Mouse (Mus musculus): ENCODE measurements around the gene Angel2. TPM values are rescaled to one million over a fixed set of nuclear protein-coding genes. Genes with fewer than 3 reads are reported as not detected.
A peak's percentile ranks its signal among the peaks of the same experiment; 100 is the strongest.

The Angel2 gene
- polyA plus RNA-seq, 1 experiment: 41.7 TPM

DNA sequence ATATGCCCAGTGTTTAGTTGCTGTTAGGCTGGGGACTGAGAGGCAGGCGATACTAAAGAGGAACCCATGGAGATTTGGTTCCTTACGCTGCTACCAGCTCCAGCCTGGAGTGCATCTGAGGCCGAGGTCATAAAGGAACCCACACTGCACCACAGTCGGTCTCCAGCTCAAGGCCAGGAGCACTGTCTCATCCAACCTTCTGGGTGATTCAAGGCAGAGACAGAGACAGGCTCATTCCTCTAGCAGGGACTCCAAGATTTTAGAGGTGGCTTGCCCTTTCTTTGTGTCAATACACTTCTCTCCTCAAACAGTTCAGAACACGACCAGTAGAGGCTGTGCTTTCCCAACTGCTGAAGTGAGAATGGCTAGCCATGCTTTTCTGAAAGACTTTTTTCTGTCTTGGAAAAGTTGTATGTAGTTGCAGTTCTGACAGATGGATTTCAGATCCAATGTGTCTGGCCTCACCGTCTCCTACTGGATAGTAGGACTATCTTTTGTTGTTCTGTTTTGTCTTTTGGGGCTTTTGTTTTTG lies 71.5 kb downstream of the Angel2 start:
- peak overlapping the region; percentile 90 for H3K27ac ChIP-seq (ENCODE audit: insufficient read depth, low read depth, low read length)
- H3K4me3 ChIP-seq (ENCODE audit: insufficient read depth, low read length): no peak overlapping the region
- no peak for TF ChIP-seq CTCF (IDR thresholded peaks at IDR 0.05; ENCODE audit: low read depth, low read length)
- no peak for TF ChIP-seq POLR2A (IDR thresholded peaks at IDR 0.05; ENCODE audit: borderline replicate concordance, low read depth, low read length)
- H3K4me1 ChIP-seq (ENCODE audit: control insufficient read depth, insufficient read depth, low read length): peaks cover 26% of the 10 kb centered on the region

Other genes starting within 250 kb of the Angel2 start
- gene Rps6kc1, start 13.3 kb upstream of the Angel2 start, polyA plus RNA-seq (2012; ENCODE audit: insufficient read depth, insufficient read length, missing spikeins): 16.6 and 20.3 TPM in 2 replicates
- gene Vash2, start 54.2 kb downstream of the Angel2 start, polyA plus RNA-seq (2012; ENCODE audit: insufficient read depth, insufficient read length, missing spikeins): 0.28 and 0.33 TPM in 2 replicates
- gene Flvcr1, start 101.0 kb downstream of the Angel2 start, polyA plus RNA-seq (2012; ENCODE audit: insufficient read depth, insufficient read length, missing spikeins): 30.3 and 33.8 TPM in 2 replicates
- not detected in 2 replicates for gene Spata45, start 111.5 kb downstream of the Angel2 start, polyA plus RNA-seq (2012; ENCODE audit: insufficient read depth, insufficient read length, missing spikeins)
- 19.0 and 19.1 TPM in 2 replicates for gene Tatdn3, start 137.8 kb downstream of the Angel2 start, polyA plus RNA-seq (2012; ENCODE audit: insufficient read depth, insufficient read length, missing spikeins)
- 7.7 and 9.5 TPM in 2 replicates for gene Nsl1, start 137.9 kb downstream of the Angel2 start, polyA plus RNA-seq (2012; ENCODE audit: insufficient read depth, insufficient read length, missing spikeins)
- 5.6 and 7.0 TPM in 2 replicates for gene Batf3, start 172.7 kb downstream of the Angel2 start, polyA plus RNA-seq (2012; ENCODE audit: insufficient read depth, insufficient read length, missing spikeins)
- not detected in 2 replicates for gene Fam71a, start 239.7 kb downstream of the Angel2 start, polyA plus RNA-seq (2012; ENCODE audit: insufficient read depth, insufficient read length, missing spikeins)